Mouse (Mus musculus): Measurements from ENCODE around the gene Adam1a.

DNA sequence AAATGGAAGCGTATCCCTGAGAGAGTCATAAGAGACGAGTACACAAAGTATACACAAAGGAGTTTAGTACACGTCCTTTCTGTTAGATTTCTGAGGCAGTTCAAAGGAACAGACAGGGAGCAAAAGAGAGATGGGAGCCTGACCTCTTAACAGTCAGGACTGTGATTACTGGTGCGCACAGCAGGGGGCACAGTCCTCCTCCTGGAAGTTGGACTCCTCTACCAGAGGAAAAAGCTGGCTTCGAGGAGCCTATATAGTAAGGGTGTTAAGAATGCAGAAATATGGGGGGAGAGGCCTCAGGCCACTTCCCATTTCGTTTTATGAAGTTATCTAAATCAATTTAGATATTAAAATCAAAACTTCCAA is 1.2 kb upstream of the Adam1a start:
- TF ChIP-seq CTCF (IDR thresholded peaks at IDR 0.05; ENCODE audit: extremely low read depth, insufficient read length, insufficient replicate concordance, low read depth, low read length) = peak; percentile 61; the same call in 1 of the 2 replicates
- no peak for TF ChIP-seq POLR2A (IDR thresholded peaks at IDR 0.05; ENCODE audit: low read depth, low read length)
